24 mouse cellular contexts compared by ENCODE assay signal in the genomic region with DNA sequence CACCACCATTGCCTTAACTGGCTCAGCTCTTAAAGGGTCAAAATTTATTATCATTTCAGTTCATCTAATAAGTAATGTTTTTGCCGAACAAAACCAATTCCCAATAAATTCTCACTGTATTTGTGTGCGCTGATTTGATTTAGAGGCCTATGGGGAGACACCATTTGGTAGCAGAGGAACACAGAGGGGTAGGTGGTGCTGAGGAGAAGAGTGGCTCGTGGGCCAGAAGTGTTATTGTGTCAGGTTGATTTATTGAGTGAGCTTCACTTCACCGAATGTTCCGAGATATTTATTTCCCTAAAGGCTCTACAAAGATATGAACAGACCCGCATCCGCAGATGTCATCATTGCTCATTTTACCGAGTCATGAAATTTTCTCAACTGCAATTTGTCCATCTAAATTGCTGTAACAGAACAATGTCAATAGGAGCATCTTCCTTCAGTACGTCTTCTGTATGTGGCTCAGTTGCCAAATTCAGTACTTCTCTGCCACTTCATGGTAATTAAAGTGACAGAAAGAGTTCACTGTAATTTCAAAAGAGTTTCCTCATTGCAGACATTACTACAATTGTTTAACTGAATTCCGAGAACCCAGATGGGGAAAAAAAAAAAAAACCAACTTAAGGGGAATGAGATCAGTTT.
DNase-seq lines count a peak whose midpoint lies in the region; ATAC-seq and TF ChIP-seq lines count a peak whose summit lies in the region.
"Had no signal": no experiment of that assay in that cellular context is flagged by ENCODE, and none has a peak within 500 bp of the region (broad histone marks: within the 10 kb centered on the region; RNA-seq: fewer than 3 reads in every experiment).

No protein-coding gene starts in this region.

- H3K9ac ChIP-seq in midbrain, postnatal 0 days (replicated peaks; ENCODE audit: low read length, poor library complexity, severe bottlenecking) = no peak overlapping the region
- no peak overlapping the region for H3K9ac ChIP-seq in hindbrain, embryonic 16.5 days (ENCODE audit: low read depth, low read length)
- H3K9ac ChIP-seq in neural tube, embryonic 13.5 days = no peak overlapping the region
- no peak overlapping the region for H3K9ac ChIP-seq in kidney, embryonic 14.5 days (ENCODE audit: low read depth, low read length)
- H3K9ac ChIP-seq: embryonic facial prominence, embryonic 13.5 days; forebrain, embryonic 12.5 days; liver, embryonic 13.5 days; lung, embryonic 14.5 days had no signal

- no peak overlapping the region for H3K4me3 ChIP-seq in midbrain, postnatal 0 days (ENCODE audit: low read depth, low read length)
- H3K4me3 ChIP-seq in midbrain, embryonic 10.5 days = no peak overlapping the region
- H3K4me3 ChIP-seq in hindbrain, embryonic 16.5 days (ENCODE audit: low read length) = no peak overlapping the region
- H3K4me3 ChIP-seq in neural tube, embryonic 13.5 days = no peak overlapping the region
- H3K4me3 ChIP-seq in kidney, embryonic 14.5 days (ENCODE audit: low read length) = no peak overlapping the region
- H3K4me3 ChIP-seq: embryonic facial prominence, embryonic 13.5 days; erythroblast, embryonic 14.5 days; forebrain, embryonic 12.5 days; left cerebral cortex, adult 2 months; liver, embryonic 13.5 days had no signal

- TF ChIP-seq CTCF in midbrain, postnatal 0 days (IDR thresholded peaks at IDR 0.05) = no peak

- H3K27me3 ChIP-seq in midbrain, postnatal 0 days (ENCODE audit: insufficient read depth, low read length) = no peaks in the 10 kb centered on the region
- no peaks in the 10 kb centered on the region for H3K27me3 ChIP-seq in midbrain, embryonic 10.5 days (ENCODE audit: low read depth, poor library complexity, severe bottlenecking)
- H3K27me3 ChIP-seq in hindbrain, embryonic 16.5 days (replicated peaks; ENCODE audit: control insufficient read depth, insufficient read depth, low read length) = no peaks in the 10 kb centered on the region
- H3K27me3 ChIP-seq in neural tube, embryonic 13.5 days = no peaks in the 10 kb centered on the region
- H3K27me3 ChIP-seq in kidney, embryonic 14.5 days (ENCODE audit: control insufficient read depth, insufficient read depth, low read length) = no peaks in the 10 kb centered on the region
- H3K27me3 ChIP-seq: CH12.LX; embryonic facial prominence, embryonic 13.5 days; forebrain, embryonic 12.5 days; liver, embryonic 13.5 days had no signal

- no peaks in the 10 kb centered on the region for H3K9me3 ChIP-seq in midbrain, postnatal 0 days (ENCODE audit: low read length)
- H3K9me3 ChIP-seq in midbrain, embryonic 10.5 days (replicated peaks) = no peaks in the 10 kb centered on the region
- H3K9me3 ChIP-seq in hindbrain, embryonic 16.5 days (ENCODE audit: control insufficient read depth, low read length) = no peaks in the 10 kb centered on the region
- H3K9me3 ChIP-seq in neural tube, embryonic 13.5 days = no peaks in the 10 kb centered on the region
- no peaks in the 10 kb centered on the region for H3K9me3 ChIP-seq in kidney, embryonic 14.5 days (ENCODE audit: control insufficient read depth, low read length)
- H3K9me3 ChIP-seq: embryonic facial prominence, embryonic 13.5 days; forebrain, embryonic 12.5 days; G1E; liver, embryonic 13.5 days had no signal

- peak; percentile 34 for DNase-seq in midbrain, postnatal 0 days (ENCODE audit: low spot score)
- DNase-seq in midbrain, embryonic 10.5 days (ENCODE audit: low spot score) = no peak
- DNase-seq in spleen, postnatal 10 days (ENCODE audit: low spot score in 2 of 2) = no peak
- no peak for DNase-seq in thymus, postnatal 0 days (ENCODE audit: low spot score)
- DNase-seq: adrenal gland, adult 2 months; B cell, adult 2 months; cerebellum, adult 11 months; cerebellum, postnatal 14 days; kidney, adult 18-20 months; kidney, postnatal 10 days; liver, embryonic 13.5 days; lung, embryonic 14.5 days; right cerebral cortex, postnatal 14 days had no signal

- ATAC-seq in midbrain, postnatal 0 days (ENCODE audit: low FRiP score) = no peak
- ATAC-seq in hindbrain, embryonic 16.5 days = peak; percentile 83
- peak; percentile 70 for ATAC-seq in neural tube, embryonic 13.5 days (ENCODE audit: low read depth)
- no peak for ATAC-seq in kidney, embryonic 14.5 days (ENCODE audit: low FRiP score, low TSS enrichment)
- ATAC-seq: inflammation-experienced regulatory T-cells, adult 6 months; midbrain, embryonic 16.5 days had no signal

- no peak overlapping the region for H3K27ac ChIP-seq in midbrain, postnatal 0 days (ENCODE audit: low read depth, low read length)
- no peak overlapping the region for H3K27ac ChIP-seq in midbrain, embryonic 10.5 days (replicated peaks)
- no peak overlapping the region for H3K27ac ChIP-seq in hindbrain, embryonic 16.5 days (ENCODE audit: low read depth, low read length)
- H3K27ac ChIP-seq in neural tube, embryonic 13.5 days (replicated peaks) = 0 out of 2 replicates have a peak overlapping the region, but pooled peaks have one; percentile 4
- H3K27ac ChIP-seq in kidney, embryonic 14.5 days (ENCODE audit: low read depth, low read length) = no peak overlapping the region
- H3K27ac ChIP-seq: embryonic facial prominence, embryonic 13.5 days; forebrain, embryonic 12.5 days; left cerebral cortex, adult 2 months; liver, embryonic 13.5 days had no signal

- no peaks in the 10 kb centered on the region for H3K4me1 ChIP-seq in midbrain, postnatal 0 days (ENCODE audit: insufficient read depth, low read length)
- peaks cover 26% of the 10 kb centered on the region for H3K4me1 ChIP-seq in midbrain, embryonic 10.5 days
- no peaks in the 10 kb centered on the region; the same call in 1 of the 2 replicates for H3K4me1 ChIP-seq in hindbrain, embryonic 16.5 days (ENCODE audit: control insufficient read depth, insufficient read depth, low read depth, low read length)
- H3K4me1 ChIP-seq in neural tube, embryonic 13.5 days (replicated peaks) = peaks cover 38% of the 10 kb centered on the region
- H3K4me1 ChIP-seq in kidney, embryonic 14.5 days (ENCODE audit: control insufficient read depth, insufficient read depth, low read length) = no peaks in the 10 kb centered on the region
- H3K4me1 ChIP-seq: embryonic facial prominence, embryonic 13.5 days; liver, embryonic 13.5 days had no signal

- no peak overlapping the region for H3K4me2 ChIP-seq in midbrain, postnatal 0 days (ENCODE audit: low read depth, low read length, poor library complexity, severe bottlenecking)
- no peak overlapping the region for H3K4me2 ChIP-seq in hindbrain, embryonic 16.5 days (ENCODE audit: low read length)
- H3K4me2 ChIP-seq in neural tube, embryonic 13.5 days = no peak overlapping the region
- no peak overlapping the region for H3K4me2 ChIP-seq in kidney, embryonic 14.5 days (replicated peaks; ENCODE audit: low read depth, low read length)
- H3K4me2 ChIP-seq: embryonic facial prominence, embryonic 13.5 days; forebrain, embryonic 12.5 days; liver, embryonic 13.5 days; lung, embryonic 14.5 days had no signal

- no peaks in the 10 kb centered on the region for H3K36me3 ChIP-seq in midbrain, postnatal 0 days (ENCODE audit: insufficient read depth, low read length)
- no peaks in the 10 kb centered on the region for H3K36me3 ChIP-seq in midbrain, embryonic 10.5 days
- H3K36me3 ChIP-seq in hindbrain, embryonic 16.5 days (ENCODE audit: control insufficient read depth, insufficient read depth, low read length) = no peaks in the 10 kb centered on the region
- no peaks in the 10 kb centered on the region for H3K36me3 ChIP-seq in neural tube, embryonic 13.5 days
- H3K36me3 ChIP-seq in kidney, embryonic 14.5 days (ENCODE audit: control insufficient read depth, insufficient read depth, low read length) = no peaks in the 10 kb centered on the region
- H3K36me3 ChIP-seq: embryonic facial prominence, embryonic 13.5 days; forebrain, embryonic 12.5 days; G1E; liver, embryonic 13.5 days had no signal

- 84% methylated on average over 10 of the region's 10 CpGs for WGBS in midbrain, postnatal 0 days
- 89% methylated on average over 10 of the region's 10 CpGs for WGBS in midbrain, embryonic 10.5 days
- 49% methylated on average over 10 of the region's 10 CpGs for WGBS in hindbrain, embryonic 16.5 days
- WGBS in neural tube, embryonic 13.5 days = 16% methylated on average over 10 of the region's 10 CpGs
- WGBS in kidney, embryonic 14.5 days = 47% methylated on average over 10 of the region's 10 CpGs

Comparison
In these comparisons a context has a peak if more than half of its experiments do, and no peak if none do; other contexts are left out.
1. ATAC-seq: peak in hindbrain, embryonic 16.5 days (single experiment) and neural tube, embryonic 13.5 days (single experiment); none in midbrain, postnatal 0 days (single experiment) and kidney, embryonic 14.5 days (single experiment).